Mouse (Mus musculus) urinary bladder, postnatal 36 days (tissue): Measurements from ENCODE around the gene Vmn2r74.

Experiments used
- DNase-seq, 2 experiments: peaks; one replicate each; pipeline ENCODE4 v3.0.0; 2022; ENCODE audit warnings: low spot score in 2 of 2, mixed read lengths in 1 of 2

Vmn2r74 gene

GRCm38 (mm10) chr7:85961529-85961928 is at the start of gene Vmn2r74:
Gene Vmn2r74, minus strand, starts transcription at chr7:85961629.
- DNase-seq = no peak

- DNase-seq = no peak
Measured at GRCm38 (mm10) chr7:86007533-86007932, 46.1 kb upstream of the Vmn2r74 start.
